Mouse (Mus musculus) brain, embryonic 14.5 days (tissue): Measurements from ENCODE around the gene Morc2a. TPM values are rescaled to one million over a fixed set of nuclear protein-coding genes. Genes with fewer than 3 reads are reported as not detected.
A peak's percentile ranks its signal among the peaks of the same experiment; 100 is the strongest.
"Not testable (repeated sequence)": the region's sequence is repeated elsewhere in the genome, so short reads cannot be mapped to it uniquely, and the experiment has no call there.

ENCODE experiments used
- DNase-seq: peaks from one replicate; pipeline ENCODE4 v3.0.0-alpha.2; 2011; ENCODE audit warnings: low read depth
- CTCF ChIP-seq: fragments of 200-500 bp; IDR thresholded peaks from 2 replicates; pipeline ENCODE4 v1.5.1; 2012; ENCODE audit warnings: inconsistent platforms, mild to moderate bottlenecking, moderate library complexity, borderline replicate concordance; ENCODE audit not compliant: insufficient read depth, insufficient read length; ENCODE audit errors: extremely low read depth
- POLR2A ChIP-seq: fragments of 200-500 bp; IDR thresholded peaks from 2 replicates; pipeline ENCODE4 v1.6.1; 2012; ENCODE audit warnings: mild to moderate bottlenecking, inconsistent platforms, borderline replicate concordance; ENCODE audit not compliant: poor library complexity, insufficient read depth, insufficient read length, severe bottlenecking; ENCODE audit errors: extremely low read depth
- polyA plus RNA-seq: library from polyadenylated mRNA; depleted of rRNA; stranded (reverse); fragments of >200 nt; gene quantifications from 2 replicates; pipeline ENCODE4 v1.2.3, GENCODE M21; 2012; rRNA removed

Morc2a gene
- 35.0 and 49.1 TPM in 2 replicates for polyA plus RNA-seq

DNA sequence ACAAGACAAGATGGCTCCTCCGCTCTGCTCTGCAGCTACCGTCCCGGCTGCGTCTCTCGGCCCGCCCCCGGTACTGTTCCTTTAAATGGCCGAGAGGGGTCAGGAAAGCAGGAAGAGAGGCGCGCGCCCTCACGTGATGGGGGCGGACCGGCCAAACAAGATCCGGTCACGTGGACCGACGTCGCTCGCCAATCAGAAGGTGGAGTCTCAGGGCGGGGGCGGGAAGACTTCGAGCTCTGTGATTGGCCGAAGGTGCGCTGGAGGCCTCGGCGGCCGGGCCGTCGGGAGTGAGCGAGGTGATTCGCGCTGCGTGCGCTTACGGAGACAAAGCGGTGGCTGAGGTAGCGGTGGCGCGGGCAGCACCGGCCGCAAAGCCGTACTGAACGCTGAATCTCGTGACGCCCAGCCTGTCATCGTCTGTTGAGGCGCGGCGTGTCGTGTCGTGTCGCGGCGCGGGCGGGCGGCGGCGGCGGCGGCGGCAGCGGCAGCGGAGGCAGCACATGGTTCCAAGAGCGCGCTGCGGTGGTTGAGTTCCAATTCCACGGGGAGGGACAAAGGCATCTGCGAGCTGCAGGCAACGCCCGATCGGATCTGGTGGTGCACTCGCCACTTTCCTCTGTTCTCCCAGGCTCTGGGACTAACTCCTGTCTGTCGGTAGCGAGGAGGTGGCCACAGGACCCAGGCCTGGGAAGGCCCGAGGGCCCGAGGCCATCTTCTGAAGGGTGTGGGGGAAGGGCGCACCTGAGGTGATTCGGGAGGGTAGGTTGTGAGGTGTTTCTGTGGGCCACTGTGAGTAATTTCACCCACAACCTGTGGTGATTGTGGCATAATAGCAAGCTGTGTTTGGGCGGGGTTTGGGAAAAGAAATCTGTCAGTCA is at the start of gene Morc2a:
Morc2a (plus strand) TSS at position 228 of the 878 bp plus-strand sequence.
- peak; percentile 100 for DNase-seq
- TF ChIP-seq POLR2A (peak; percentile 90), CTCF (no peak)

DNA sequence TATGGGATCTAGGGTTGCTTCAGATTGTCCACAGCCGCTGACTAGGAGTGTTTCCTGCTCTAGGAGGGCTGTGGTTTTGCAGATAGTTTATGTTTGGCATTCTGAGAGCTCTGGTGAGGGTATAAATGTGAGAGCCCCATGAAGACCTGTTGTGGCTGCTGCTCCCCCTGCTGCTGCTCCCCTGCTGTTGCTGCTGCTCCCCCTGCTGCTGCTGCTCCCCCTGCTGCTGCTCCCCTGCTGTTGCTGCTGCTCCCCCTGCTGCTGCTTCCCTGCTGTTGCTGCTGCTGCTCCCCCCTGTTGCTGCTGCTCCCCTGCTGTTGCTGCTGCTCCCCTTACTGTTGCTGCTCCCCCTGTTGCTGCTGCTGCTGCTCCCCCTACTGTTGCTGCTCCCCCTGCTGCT is 47.0 kb upstream of the Morc2a start:
- not testable (repeated sequence) for DNase-seq

DNA sequence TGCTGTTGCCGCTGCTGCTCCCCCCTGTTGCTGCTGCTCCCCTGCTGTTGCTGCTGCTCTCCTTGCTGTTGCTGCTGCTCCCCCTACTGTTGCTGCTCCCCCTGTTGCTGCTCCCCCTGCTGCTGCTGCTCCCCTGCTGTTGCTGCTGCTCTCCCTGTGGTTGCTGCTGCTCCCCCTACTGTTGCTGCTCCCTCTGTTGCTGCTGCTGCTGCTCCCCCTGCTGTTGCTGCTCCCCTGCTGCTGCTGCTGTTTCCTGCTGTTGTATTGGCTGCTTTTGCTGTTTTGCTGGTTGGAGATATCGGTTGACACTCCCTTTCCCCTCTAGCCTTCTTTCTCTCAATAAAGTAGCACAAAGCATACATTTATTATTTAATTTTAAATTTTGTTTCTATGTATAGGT is 46.3 kb upstream of the Morc2a start:
- DNase-seq = peak; percentile 37
- TF ChIP-seq CTCF = peak; percentile 14; the same call in 1 of the 2 replicates

DNA sequence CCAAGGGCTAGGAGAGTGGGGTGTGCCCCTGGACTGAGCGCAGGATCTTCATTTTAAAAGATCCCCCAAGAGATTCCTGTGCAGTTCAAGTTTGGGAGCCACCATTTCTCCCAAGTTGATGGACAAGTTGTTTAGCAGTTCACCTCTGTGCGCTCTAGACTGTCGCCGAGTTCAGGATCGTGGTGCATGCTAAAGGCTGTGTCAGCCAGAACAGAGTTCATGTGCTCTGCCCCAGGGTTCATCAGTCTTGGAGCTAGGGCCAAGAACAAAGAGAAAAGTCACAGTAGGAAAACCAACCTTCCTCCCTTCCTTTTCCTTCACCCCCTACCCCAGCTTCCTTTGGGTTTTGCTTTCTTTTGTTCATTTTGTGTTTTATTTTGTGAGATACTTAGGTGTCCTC is 42.5 kb upstream of the Morc2a start:
- TF ChIP-seq CTCF (no peak), POLR2A (no peak)
- DNase-seq = no peak

DNA sequence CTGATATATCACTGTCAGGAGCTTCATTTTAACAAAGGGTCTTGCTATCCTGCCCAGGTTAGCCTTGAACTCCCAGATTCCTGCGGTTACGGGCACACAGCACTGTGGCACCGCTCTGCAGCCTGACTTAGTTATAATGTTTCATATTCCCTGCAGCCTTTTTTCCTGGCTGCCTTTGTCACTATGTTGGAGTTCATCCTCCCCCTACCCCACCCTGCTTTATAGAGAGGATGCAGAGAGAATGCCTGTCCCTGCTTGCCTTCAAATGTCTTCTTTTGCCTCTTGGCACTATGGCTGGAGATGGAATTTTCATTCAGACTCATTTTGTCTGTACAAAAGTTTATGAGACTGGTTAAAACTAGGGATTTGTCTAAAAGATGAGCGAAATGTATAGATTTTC is 33.4 kb upstream of the Morc2a start:
- DNase-seq = no peak
- TF ChIP-seq CTCF (no peak), POLR2A (no peak)

DNA sequence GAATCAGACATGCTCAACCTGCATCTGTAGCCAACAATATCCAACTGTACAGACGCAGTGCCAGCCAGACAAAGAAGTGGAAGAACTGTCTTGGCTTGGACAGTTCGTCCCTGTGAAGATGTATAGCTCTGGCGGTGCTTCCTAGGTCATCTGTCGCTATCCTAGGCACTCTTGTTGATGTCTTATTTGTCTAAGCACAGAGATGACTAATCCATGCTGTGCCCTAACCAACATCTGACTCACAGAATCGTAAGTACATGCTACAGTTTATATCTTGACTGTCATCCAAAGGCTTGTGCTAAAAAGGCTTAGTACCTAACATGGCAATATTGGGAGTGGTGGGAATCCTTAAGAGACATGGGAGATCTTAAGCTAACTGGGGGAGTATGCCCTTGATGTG is 26.2 kb upstream of the Morc2a start:
- DNase-seq = no peak
- TF ChIP-seq POLR2A = no peak
- TF ChIP-seq CTCF = no peak

DNA sequence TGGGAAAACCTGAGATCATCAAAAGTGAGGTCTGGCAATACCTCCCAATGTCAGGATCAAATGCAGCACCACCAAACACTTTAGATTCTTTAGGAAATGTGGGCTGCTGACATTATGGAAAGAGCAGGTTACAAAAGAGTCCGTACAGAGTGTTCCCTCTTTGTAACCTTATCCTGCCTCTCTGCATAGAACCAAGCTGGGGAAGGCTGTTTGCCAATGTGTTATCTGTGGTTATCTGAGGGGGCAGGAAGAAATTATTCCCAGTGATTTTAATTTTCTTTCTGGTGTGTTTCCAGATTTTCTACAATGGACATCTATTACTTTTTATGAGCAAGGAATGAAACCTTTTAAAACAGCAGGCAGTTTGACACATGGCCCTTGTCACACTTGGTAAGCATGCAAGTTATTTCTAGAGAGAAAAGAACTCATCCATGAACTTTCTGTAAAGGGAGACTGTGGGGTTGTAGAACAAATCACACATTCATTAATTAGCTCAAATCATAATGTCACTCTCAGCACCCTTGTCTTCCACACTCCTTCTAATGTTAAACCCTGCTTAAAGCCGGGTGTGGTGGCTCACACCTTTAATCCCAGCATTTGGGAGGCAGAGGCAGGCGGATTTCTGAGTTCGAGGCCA is 24.5 kb upstream of the Morc2a start:
- TF ChIP-seq POLR2A = no peak
- TF ChIP-seq CTCF = no peak
- no peak for DNase-seq

DNA sequence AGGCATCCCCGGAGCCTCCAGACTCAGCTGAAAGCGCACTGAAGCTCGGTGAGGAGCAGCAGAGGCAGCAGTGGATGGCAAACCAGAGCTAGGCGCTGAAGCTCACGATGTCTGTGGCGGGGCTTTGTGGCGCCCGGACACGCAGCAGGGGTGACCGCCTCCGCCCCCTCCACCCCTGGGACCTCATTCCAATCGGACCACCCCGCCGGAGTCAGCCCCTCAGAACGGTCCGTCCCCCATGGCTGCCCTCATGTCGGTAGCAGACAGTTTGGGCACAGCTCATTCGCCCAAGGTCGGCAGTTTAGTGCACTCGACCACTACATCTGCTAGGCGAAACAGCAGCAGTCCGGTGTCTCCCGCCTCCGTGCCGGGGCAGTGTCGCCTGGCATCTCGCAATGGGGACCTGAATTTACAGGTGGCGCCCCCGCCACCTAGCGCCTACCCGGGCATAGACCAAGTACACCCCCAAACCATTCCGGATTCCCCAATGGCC is 19.9 kb upstream of the Morc2a start:
- DNase-seq = peak; percentile 20
- TF ChIP-seq POLR2A (no peak), CTCF (no peak)

DNA sequence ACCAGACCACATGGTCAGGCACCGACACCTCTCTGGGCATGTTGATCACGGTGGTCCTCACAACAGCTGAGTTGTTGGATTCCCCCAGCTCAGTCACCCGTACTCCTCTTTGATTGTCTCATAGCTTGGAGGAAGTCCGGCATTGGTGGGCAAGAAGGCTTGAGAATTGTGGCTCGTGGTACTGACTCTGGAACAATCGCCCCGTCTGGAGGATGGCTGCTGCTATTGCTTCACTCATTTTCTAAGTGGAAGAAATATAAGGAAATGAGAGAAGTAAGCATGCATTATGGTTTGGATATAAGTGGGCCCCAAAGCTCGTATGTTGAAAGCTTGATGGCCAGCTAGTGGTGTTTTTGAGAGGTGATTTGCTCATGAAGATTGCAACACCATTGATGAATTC is 15.7 kb upstream of the Morc2a start:
- DNase-seq = not testable (repeated sequence)

DNA sequence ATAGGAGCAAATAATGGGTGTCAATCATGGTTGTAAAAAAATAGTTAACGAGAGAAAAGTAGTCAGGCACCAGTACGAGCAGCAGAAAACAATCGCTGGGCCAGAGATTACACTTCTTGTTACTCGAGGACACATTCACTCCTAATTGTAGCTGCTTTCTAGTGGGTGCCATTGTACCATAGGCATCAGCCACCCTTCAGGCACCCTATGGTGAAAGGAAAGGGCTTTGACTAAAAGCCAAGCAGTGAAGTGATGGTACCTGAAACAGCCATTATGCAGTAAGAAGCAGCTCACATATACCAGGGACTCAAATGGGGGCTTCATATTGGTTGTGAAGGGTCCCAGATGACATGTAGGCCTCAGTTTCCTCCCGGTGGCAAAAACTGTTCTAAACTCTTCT is 1.3 kb upstream of the Morc2a start:
- no peak for DNase-seq
- TF ChIP-seq CTCF (no peak), POLR2A (no peak)

DNA sequence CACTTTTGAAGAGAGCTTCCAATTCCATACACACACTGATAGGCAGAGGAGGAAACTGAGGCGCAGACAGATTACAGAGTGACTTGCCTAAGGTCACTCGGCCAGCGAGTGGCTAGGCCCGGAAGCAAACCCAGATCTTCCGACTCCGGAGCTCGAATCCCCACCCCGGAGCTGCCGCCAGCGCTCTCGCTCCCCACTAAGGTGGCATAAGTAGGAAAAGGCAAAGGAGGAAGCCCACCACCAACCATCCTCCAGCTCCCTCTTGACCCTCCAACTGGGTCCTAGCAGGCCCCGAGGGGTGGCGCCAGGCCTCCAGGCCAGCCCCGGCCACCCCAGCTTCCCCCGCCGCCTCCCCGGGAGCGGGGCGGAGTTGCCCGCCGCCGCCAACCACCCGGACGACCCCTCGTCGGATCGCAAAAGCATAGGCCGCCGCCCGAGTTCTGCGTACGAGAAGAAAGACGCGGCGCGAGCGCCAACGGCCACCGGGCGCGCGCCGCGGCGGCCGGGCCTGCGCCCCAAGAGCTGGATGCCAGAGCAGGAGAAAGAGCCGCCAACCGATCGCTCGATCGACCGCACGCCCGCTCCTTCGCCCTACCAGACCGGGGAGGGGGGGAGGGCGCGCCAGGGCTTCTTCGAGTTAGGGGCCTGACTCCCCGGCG is 557 bp upstream of the Morc2a start:
- no peak for TF ChIP-seq CTCF
- TF ChIP-seq POLR2A = peak; percentile 53
- DNase-seq = no peak

DNA sequence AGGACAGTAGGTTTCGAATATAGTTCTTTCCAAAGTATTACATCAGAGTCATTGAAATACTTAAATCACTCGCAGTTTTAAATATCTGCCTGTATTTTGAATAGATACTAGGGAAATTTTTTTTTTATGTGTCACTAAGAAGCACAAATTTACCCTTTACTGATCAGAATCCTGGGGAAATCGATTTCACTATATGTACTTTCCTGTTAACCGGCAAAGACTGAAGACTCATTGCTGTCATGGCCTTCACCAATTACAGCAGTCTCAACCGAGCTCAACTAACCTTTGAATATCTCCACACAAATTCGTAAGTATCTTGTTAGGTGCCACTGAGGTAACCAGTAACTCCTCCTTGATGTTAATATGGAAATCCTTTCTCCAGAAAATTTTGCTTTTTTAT is 1.1 kb downstream of the Morc2a start:
- no peak for TF ChIP-seq CTCF
- no peak for TF ChIP-seq POLR2A
- no peak for DNase-seq

DNA sequence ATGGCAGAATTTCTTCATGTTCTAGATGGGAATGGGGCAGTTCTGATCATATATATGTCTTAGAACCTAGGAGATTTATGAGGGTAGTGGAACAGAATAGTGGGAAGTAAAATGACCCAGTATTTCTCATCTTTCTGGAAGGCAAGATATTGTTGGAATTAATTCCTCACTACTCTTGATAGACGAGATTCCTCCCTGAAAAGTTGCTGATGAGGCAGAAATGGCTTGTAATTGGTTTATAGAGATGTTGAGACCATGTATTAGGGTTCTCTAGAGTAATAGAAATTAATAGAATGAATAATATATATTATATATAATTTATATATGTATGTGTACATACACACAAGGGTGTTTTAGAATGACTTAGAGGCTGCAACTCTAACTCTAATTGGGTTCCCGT is 13.0 kb downstream of the Morc2a start:
- TF ChIP-seq CTCF (no peak), POLR2A (no peak)
- no peak for DNase-seq
